Mouse (Mus musculus) gastrocnemius, adult 2 months (tissue): ENCODE results near the gene Wwp2. TPM values are rescaled to one million over a fixed set of nuclear protein-coding genes. Genes with fewer than 3 reads are reported as not detected.
A peak's percentile ranks its signal among the peaks of the same experiment; 100 is the strongest.

ENCODE experiments used
- DNase-seq: peaks from one replicate; pipeline ENCODE4 v3.0.0; 2022
- H3K27ac ChIP-seq: fragments of 200-600 bp; 2 replicates; pipeline ENCODE4 v1.8.1; 2022; ENCODE audit warnings: mild to moderate bottlenecking
- H3K4me3 ChIP-seq: fragments of 200-600 bp; 2 replicates; pipeline ENCODE4 v1.8.1; 2022; ENCODE audit warnings: mild to moderate bottlenecking, moderate library complexity
- CTCF ChIP-seq: fragments of 200-600 bp; IDR thresholded peaks from 2 replicates; pipeline ENCODE4 v1.8.1; 2022; ENCODE audit warnings: antibody characterized with exemption, mild to moderate bottlenecking, moderate library complexity
- intact Hi-C: fragments of 180-260 bp; cut with DNase I; formaldehyde crosslinking; loops from one replicate; pipeline ENCODE4 v1.15.1; 2025
- total RNA-seq, 2 experiments: library from RNA; stranded (reverse); gene quantifications; 2 replicates each; pipeline ENCODE4 v1.2.3; 2021

The Wwp2 gene
- total RNA-seq, 2 experiments from 2014 or later, result 15.0 to 16.9 TPM

GRCm38 (mm10) chr8:107562164-107562563, 126.0 kb downstream of the Wwp2 start:
- no peak for TF ChIP-seq CTCF
- H3K27ac ChIP-seq, result no peak overlapping the region
- DNase-seq, result no peak
- intact Hi-C loops, result no loop called here
- no peak overlapping the region for H3K4me3 ChIP-seq

- DNase-seq, result no peak
- intact Hi-C loops, result loop anchor here (10.0 kb wide), 1 partner anchor 186 kb away; no protein-coding TSS in a partner anchor
- Histone ChIP-seq H3K27ac (no peak overlapping the region), H3K4me3 (no peak overlapping the region)
- TF ChIP-seq CTCF, result no peak
Observed at GRCm38 (mm10) chr8:107571046-107571445, 134.9 kb downstream of the Wwp2 start.

GRCm38 (mm10) chr8:107571486-107572135, 135.4 kb downstream of the Wwp2 start:
- no peak for DNase-seq
- TF ChIP-seq CTCF, result no peak
- intact Hi-C loops, result loop anchor here (10.0 kb wide), 1 partner anchor 187 kb away; no protein-coding TSS in a partner anchor
- no peak overlapping the region for H3K4me3 ChIP-seq
- H3K27ac ChIP-seq, result no peak overlapping the region

GRCm38 (mm10) chr8:107572497-107572896, 136.3 kb downstream of the Wwp2 start:
- TF ChIP-seq CTCF, result peak; percentile 87
- peak; percentile 87 for DNase-seq
- H3K27ac ChIP-seq, result no peak overlapping the region
- H3K4me3 ChIP-seq, result no peak overlapping the region
- intact Hi-C loops, result loop anchor here (10.0 kb wide), 1 partner anchor 188 kb away; no protein-coding TSS in a partner anchor

GRCm38 (mm10) chr8:107574771-107575170, 138.6 kb downstream of the Wwp2 start:
- Histone ChIP-seq H3K4me3 (no peak overlapping the region), H3K27ac (no peak overlapping the region)
- TF ChIP-seq CTCF, result no peak
- intact Hi-C loops, result loop anchor here (10.0 kb wide), 1 partner anchor 190 kb away; no protein-coding TSS in a partner anchor
- DNase-seq, result no peak

- Histone ChIP-seq H3K4me3 (peak overlapping the region; percentile 38; the same call in 1 of the 2 replicates), H3K27ac (no peak overlapping the region)
- peak; percentile 95 for TF ChIP-seq CTCF
- peak; percentile 80 for DNase-seq
- intact Hi-C loops, result loop anchor here (1.0 to 10.0 kb wide), 2 partner anchors 121 to 192 kb away; no protein-coding TSS in a partner anchor
Observed at GRCm38 (mm10) chr8:107576702-107577101, 140.5 kb downstream of the Wwp2 start.

GRCm38 (mm10) chr8:107577640-107578039, 141.5 kb downstream of the Wwp2 start:
- intact Hi-C loops, result loop anchor here (10.0 kb wide), 1 partner anchor 193 kb away; no protein-coding TSS in a partner anchor
- no peak for TF ChIP-seq CTCF
- no peak for DNase-seq
- Histone ChIP-seq H3K27ac (no peak overlapping the region), H3K4me3 (no peak overlapping the region)

GRCm38 (mm10) chr8:107578132-107578531, 142.0 kb downstream of the Wwp2 start:
- Histone ChIP-seq H3K27ac (no peak overlapping the region), H3K4me3 (no peak overlapping the region)
- intact Hi-C loops, result loop anchor here (10.0 kb wide), 1 partner anchor 193 kb away; no protein-coding TSS in a partner anchor
- TF ChIP-seq CTCF, result no peak
- DNase-seq, result no peak

- intact Hi-C loops, result loop anchor here (10.0 kb wide), 1 partner anchor 194 kb away; no protein-coding TSS in a partner anchor
- DNase-seq, result no peak
- TF ChIP-seq CTCF, result no peak
- Histone ChIP-seq H3K4me3 (no peak overlapping the region), H3K27ac (no peak overlapping the region)
Observed at GRCm38 (mm10) chr8:107578541-107578940, 142.4 kb downstream of the Wwp2 start.

DNA sequence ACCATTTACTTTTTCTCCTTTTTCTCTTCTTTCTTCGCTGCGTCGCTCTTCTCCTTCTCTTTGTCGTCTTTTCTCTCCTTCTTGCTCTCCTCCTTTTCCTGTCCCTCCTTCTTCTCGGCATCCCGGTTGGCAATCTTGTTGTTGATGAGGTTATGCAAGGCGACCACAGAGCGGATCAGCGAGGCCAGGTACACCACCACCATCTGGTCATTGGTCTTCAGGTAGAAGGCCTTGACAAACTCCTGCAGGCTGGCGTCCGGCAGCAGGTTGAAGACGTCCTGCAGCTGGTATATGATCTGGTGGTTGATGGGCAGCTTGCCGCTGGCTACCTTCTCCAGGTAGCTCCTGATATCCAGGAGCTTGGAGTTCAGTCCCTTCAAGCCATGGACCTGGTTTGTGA, 144.7 kb downstream of the Wwp2 start:
- TF ChIP-seq CTCF, result no peak
- Histone ChIP-seq H3K27ac (no peak overlapping the region), H3K4me3 (no peak overlapping the region)
- intact Hi-C loops, result no loop called here
- DNase-seq, result no peak

DNA sequence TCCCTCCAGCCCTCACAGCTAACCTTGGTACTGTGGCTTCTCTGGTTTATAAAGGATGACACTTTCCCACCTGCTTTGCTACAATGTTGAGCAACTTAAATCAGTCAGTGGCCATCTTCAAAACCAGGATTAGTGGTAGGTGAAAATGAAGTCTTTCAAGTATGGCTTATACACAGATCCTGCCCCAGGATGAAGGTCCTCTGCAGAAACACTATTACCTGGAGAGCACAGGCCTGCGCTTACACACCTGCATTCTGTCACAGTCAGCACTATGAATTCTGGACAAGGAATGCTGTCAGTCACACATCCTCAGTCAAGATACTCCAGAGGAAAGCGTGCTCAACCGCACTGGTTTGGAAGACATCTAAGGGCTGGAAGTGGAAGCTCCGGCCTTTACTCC, 145.4 kb downstream of the Wwp2 start:
- TF ChIP-seq CTCF, result no peak
- no peak overlapping the region for H3K27ac ChIP-seq
- DNase-seq, result no peak
- no peak overlapping the region for H3K4me3 ChIP-seq
- intact Hi-C loops, result no loop called here

- intact Hi-C loops, result no loop called here
- TF ChIP-seq CTCF, result no peak
Observed at GRCm38 (mm10) chr8:107582136-107582535, 146.0 kb downstream of the Wwp2 start.

DNA sequence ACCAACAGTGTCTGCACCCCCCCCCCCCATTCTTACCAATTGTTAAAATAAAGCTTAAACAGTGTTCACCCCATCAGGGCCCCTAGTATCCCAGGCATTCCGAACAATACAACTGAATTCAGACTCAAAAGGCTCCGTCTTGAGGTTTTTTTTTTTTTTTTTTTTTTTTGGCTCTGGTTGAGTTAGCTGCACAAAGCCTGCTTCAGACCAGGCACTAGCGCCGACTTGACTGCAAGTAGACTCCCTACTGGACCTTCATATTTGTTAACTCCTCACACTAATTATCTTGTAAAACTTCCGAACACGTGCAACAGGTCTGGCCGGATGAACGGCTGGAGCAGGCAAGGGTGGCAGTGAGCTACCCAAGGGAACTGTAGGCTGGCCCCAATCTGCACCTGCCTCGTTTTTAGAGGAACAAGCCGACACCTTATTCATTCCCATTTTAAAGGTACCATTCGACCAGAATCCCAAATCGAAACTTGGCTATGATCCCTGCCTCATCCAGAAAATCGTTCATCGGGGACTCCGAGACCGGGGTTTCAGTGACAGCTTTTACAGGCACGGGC, 151.3 kb downstream of the Wwp2 start:
- peak overlapping the region; percentile 98 for H3K27ac ChIP-seq
- DNase-seq, result no peak
- H3K4me3 ChIP-seq, result peak overlapping the region; percentile 99
- intact Hi-C loops, result no loop called here
- no peak for TF ChIP-seq CTCF

More at GRCm38 (mm10) chr8:107582136-107582535, 146.0 kb downstream of the Wwp2 start:
- Histone ChIP-seq H3K27ac (no peak overlapping the region), H3K4me3 (no peak overlapping the region)
- DNase-seq, result no peak
